Mouse (Mus musculus) natural killer cell, adult 2 months (primary cell): ENCODE data around the gene Lmod1.

Source experiments
- DNase-seq, 2 experiments: peaks; one replicate each; pipeline ENCODE4 v3.0.0; 2022; ENCODE audit warnings: low spot score in 2 of 2

Lmod1 gene

DNA sequence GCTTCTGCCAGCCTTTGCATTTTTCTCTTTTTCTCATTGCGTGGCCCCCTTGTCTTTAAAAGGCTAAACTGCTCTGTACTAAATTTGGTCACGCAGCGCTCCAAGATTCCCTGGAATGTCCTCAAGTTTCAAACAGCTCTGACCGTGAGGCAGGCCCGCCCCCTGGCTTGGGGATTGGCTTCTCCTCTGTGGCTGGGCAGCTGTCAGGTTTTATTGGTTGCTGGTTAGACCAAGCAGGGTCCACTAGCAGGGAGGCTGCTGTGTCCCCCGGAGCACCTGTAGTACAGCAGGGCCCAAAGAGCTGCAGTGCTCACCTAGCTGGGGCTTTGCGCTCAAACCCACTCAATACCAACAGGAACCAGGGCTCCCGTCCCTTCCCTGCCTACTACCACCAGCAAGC, at the start of gene Lmod1:
Gene Lmod1 (plus strand): TSS at position 237 of the 400 bp plus-strand sequence.
- DNase-seq: no peak

GRCm38 (mm10) chr1:135280646-135281045, 44.0 kb upstream of the Lmod1 start:
- DNase-seq: no peak

DNA sequence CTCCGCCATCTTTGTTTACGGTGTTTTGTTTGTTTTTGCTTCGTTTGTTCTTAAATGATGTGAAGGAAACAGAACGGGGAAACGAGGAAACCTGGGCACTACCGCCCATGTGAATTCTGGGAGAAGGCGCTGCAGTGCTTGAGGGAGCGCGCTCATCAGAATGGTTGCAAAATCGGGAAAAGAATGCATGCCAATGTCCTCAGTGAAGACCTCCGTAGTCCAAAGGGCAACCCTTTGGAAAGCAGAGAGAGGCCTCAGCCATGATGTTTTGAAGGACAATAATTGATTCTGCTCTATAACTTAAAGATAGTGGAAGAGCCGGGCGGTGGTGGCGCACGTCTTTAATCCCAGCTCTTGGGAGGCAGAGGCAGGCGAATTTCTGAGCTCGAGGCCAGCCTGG, 42.8 kb upstream of the Lmod1 start:
- no peak for DNase-seq

- no peak for DNase-seq
Measured at GRCm38 (mm10) chr1:135282536-135283286, 41.9 kb upstream of the Lmod1 start.

GRCm38 (mm10) chr1:135283287-135283825, 41.3 kb upstream of the Lmod1 start:
- DNase-seq: peak in 1 of 2 experiments; percentile 6

- DNase-seq: peak; percentile 29 to 37
Measured at GRCm38 (mm10) chr1:135283826-135284291, 40.7 kb upstream of the Lmod1 start, which contains the start of gene Rnpep. Gene Rnpep (minus strand): TSS chr1:135284084.

GRCm38 (mm10) chr1:135286311-135286710, 38.3 kb upstream of the Lmod1 start:
- no peak for DNase-seq

DNA sequence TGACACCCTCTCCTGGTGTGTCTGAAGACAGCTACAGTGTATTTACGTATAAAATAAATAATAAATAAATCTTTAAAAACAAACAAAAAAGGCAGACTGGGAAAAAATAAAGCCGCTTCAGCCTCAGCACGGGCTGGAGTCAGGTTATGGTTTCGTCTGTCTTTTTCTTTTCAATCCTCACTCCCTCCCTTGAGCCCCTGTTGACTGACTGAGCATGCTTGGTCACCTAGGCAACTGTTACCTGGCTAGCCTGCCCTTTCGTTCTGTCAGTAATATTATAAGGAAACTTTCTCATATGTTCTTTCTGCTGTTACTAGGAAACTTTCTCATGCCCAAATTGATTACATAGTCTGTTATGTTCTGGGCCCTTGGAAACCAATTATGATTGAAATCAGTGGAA, 33.7 kb upstream of the Lmod1 start:
- no peak for DNase-seq

- DNase-seq: no peak
Measured at GRCm38 (mm10) chr1:135311356-135311755, 13.3 kb upstream of the Lmod1 start.

- DNase-seq: no peak
Measured at GRCm38 (mm10) chr1:135312201-135312600, 12.4 kb upstream of the Lmod1 start.

DNA sequence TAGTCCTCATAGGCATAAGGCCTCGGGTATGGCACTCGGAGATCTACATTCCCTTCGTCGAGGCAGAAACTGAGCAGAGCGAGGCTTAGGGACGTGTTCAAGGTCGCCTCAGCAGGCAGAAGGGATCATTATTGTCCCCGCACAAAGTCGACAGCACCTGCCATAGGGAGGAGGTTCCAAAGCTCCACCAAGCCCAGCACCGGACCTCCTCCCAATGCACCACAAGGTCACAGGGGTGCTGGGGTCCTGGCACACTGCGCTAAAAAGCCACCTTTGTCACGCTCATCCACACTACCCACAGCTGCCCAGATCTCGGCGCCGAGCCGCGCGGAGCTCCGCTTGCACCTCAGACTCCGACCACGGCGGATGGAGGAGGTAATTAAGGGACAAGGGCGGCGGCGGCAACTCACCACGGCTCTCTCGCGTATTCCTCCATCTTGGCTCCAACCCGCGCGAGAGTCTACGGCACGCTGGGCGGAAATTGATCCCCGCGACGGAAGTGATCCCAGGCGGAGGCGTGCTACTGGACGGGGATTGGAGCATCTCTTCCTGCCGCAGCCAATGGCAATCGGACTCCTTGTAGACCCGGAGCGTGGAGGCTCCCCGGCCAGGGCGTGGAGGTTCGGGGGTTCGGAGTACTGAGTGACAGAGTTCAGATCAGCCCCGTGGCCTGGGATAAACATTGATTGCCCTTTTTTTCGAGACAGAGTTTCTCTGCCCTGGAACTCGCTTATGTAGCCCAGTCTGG, 11.1 kb upstream of the Lmod1 start, which contains the start of gene Timm17a:
Gene Timm17a (minus strand): TSS at position 495 of the 748 bp plus-strand sequence.
- DNase-seq: peak; percentile 87 to 91

DNA sequence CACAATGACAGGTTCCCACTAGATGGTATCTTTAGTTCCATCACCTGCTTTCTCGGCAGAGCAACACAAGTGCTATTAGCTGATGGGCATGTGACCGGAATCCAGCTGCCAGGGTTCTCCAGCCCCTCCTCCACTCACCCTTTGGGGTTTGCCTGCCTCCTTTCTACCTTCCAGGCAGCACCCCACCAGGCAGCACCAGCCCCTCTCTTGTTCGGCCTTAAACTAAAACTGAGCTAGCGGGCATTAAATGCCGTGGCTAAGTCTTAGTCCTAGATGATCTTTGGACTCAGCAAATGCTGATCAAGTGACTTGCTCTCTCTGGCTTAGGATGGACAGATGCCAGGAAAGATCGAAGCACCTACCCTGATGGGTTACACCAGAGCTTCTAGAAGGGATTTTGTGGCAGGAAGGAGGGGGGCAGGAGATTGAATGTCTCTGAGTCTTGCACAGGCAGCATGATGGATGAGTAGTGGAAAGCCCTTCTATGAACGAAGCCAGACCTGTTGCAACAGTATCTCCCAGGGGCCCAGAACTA, 1.2 kb upstream of the Lmod1 start:
- DNase-seq: no peak

DNA sequence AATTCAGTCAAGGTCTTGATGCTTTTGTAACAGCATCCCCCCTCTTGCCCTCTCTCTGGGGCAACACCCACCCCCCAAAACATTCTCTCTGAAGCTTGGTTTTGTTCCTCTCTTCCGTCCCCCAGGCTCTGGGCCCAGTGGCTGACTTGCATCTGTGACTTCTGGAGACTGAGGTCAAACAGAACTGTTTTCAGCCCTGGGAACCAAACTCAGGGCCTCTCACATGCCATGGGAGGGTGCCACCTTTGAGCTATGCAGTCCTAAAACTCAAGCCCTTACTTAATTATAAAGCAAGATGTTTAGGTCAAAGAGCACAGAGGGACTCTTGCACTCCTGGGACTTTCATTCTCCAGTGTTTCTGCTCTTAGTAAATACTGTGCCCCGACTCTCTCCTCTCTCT, 1.3 kb downstream of the Lmod1 start:
- no peak for DNase-seq

- DNase-seq: no peak
Measured at GRCm38 (mm10) chr1:135328368-135328767, 3.8 kb downstream of the Lmod1 start.

GRCm38 (mm10) chr1:135330578-135330977, 6.0 kb downstream of the Lmod1 start:
- no peak for DNase-seq

- no peak for DNase-seq
Measured at GRCm38 (mm10) chr1:135341947-135342346, 17.3 kb downstream of the Lmod1 start.

- DNase-seq: no peak
Measured at GRCm38 (mm10) chr1:135344026-135344425, 19.4 kb downstream of the Lmod1 start.

- no peak for DNase-seq
Measured at GRCm38 (mm10) chr1:135346891-135347290, 22.3 kb downstream of the Lmod1 start.

GRCm38 (mm10) chr1:135347498-135348169, 23.0 kb downstream of the Lmod1 start:
- no peak for DNase-seq

- no peak for DNase-seq
Measured at GRCm38 (mm10) chr1:135351953-135352352, 27.3 kb downstream of the Lmod1 start.

- no peak for DNase-seq
Measured at GRCm38 (mm10) chr1:135359071-135359470, 34.5 kb downstream of the Lmod1 start.

GRCm38 (mm10) chr1:135361491-135361890, 36.9 kb downstream of the Lmod1 start:
- DNase-seq: no peak
